Mouse (Mus musculus): Measurements from ENCODE around the gene Uhrf1bp1l. TPM values are rescaled to one million over a fixed set of nuclear protein-coding genes. Genes with fewer than 3 reads are reported as not detected.

The Uhrf1bp1l gene
- polyA plus RNA-seq, 1 experiment, result 43.0 TPM

DNA sequence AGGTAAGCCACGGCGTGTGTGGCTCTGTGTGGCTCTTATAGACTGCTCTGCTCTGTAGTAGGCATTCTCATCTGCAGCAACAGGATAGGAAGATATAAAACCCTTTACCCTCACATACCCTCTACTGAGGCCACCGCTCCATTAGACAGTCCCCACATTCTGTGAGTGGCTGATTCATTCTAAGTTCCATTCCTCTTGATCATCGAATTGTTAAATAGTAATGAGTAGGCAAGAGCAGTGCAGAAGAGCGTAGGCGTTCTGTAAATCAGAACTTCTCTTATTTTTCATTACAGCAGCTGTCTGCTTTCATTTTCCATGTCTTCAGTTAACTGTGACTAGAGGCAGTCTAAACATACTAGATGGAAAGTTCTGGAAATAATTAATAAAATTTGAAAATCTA is 31.2 kb downstream of the Uhrf1bp1l start:
- Histone ChIP-seq H3K27me3 (ENCODE audit: control insufficient read depth, insufficient read depth, low read length) (no peaks in the 10 kb centered on the region), H3K27ac (ENCODE audit: control insufficient read depth, insufficient read depth, low read depth, low read length) (no peak overlapping the region), H3K36me3 (ENCODE audit: control insufficient read depth, insufficient read depth, low read length) (no peaks in the 10 kb centered on the region; the same call in 1 of the 2 replicates), H3K4me1 (ENCODE audit: control insufficient read depth, insufficient read depth, low read length) (no peaks in the 10 kb centered on the region), H3K4me3 (ENCODE audit: control insufficient read depth, low read depth, low read length) (no peak overlapping the region)
- TF ChIP-seq CTCF (IDR thresholded peaks at IDR 0.05; ENCODE audit: control insufficient read depth, insufficient read depth, insufficient replicate concordance, low read depth, low read length) (no peak), POLR2A (IDR thresholded peaks at IDR 0.05; ENCODE audit: control insufficient read depth, low read depth, low read length) (no peak)

DNA sequence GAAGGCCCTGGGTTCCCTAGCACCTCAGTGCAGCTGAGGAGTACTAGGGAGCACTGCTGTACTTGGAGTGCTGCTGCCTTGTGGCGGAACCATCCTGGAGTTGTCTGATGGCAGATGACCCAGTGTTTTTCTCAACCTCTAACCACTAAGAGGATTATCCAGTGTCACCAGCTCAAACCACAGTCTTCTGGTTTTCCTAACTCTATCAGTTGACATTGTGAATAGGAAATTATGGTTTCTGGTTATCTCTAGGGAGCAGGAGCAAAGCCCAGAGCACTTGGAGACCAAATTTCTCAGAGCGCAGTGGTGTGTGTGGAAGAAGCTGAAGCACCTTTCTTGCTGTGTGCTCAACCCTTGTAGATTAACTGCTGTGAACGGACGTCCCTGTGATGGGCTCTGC is 47.1 kb downstream of the Uhrf1bp1l start:
- H3K36me3 ChIP-seq (ENCODE audit: control insufficient read depth, insufficient read depth, low read length), result no peaks in the 10 kb centered on the region; the same call in none of the 2 replicates
- no peak overlapping the region for H3K4me3 ChIP-seq (ENCODE audit: control insufficient read depth, low read depth, low read length)
- H3K4me1 ChIP-seq (ENCODE audit: control insufficient read depth, insufficient read depth, low read length), result no peaks in the 10 kb centered on the region
- H3K27me3 ChIP-seq (ENCODE audit: control insufficient read depth, insufficient read depth, low read length), result no peaks in the 10 kb centered on the region
- TF ChIP-seq POLR2A (IDR thresholded peaks at IDR 0.05; ENCODE audit: control insufficient read depth, low read depth, low read length) (no peak), CTCF (IDR thresholded peaks at IDR 0.05; ENCODE audit: control insufficient read depth, insufficient read depth, insufficient replicate concordance, low read depth, low read length) (no peak)
- H3K27ac ChIP-seq (ENCODE audit: control insufficient read depth, insufficient read depth, low read depth, low read length), result no peak overlapping the region

DNA sequence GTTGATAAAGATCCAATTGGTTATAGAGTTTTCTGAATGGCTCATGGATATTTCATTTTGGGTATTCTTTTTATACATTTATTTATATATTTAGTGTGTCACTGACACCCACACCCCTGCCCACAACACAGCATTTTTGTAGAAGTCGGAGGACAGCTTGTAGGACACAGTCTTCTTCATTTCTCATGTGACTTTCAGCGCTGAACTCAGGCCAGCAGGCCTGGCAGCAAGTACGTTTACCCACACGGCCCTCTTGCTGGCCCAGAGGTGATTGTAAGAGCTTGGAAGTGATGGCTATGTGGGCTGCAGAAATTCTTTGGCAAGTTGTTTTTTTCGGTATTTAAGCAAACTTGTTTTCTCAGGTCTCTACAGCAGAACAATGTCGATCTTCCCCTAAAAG is 49.3 kb downstream of the Uhrf1bp1l start:
- H3K27me3 ChIP-seq (ENCODE audit: control insufficient read depth, insufficient read depth, low read length), result no peaks in the 10 kb centered on the region
- no peak overlapping the region for H3K4me3 ChIP-seq (ENCODE audit: control insufficient read depth, low read depth, low read length)
- H3K4me1 ChIP-seq (ENCODE audit: control insufficient read depth, insufficient read depth, low read length), result no peaks in the 10 kb centered on the region
- H3K27ac ChIP-seq (ENCODE audit: control insufficient read depth, insufficient read depth, low read depth, low read length), result no peak overlapping the region
- no peaks in the 10 kb centered on the region; the same call in 1 of the 2 replicates for H3K36me3 ChIP-seq (ENCODE audit: control insufficient read depth, insufficient read depth, low read length)
- TF ChIP-seq CTCF (IDR thresholded peaks at IDR 0.05; ENCODE audit: control insufficient read depth, insufficient read depth, insufficient replicate concordance, low read depth, low read length), result no peak

DNA sequence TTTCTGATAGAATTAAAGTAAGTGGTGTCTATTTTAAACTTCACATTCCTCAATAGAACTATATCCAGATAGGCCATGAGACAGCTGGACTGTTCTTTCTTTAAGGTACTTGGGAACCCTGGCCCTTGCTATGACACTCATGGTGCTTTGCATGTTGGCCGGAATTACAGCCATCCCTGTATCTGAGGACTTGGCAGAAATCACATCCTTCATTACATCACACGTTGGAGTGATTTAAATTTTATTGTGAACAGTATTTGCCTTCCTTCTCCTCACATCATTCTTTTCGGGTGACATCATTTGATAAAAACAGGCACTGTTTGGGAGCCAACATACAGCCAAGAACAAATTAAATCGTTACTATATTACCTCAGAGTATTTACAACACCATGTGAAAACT is 74.4 kb downstream of the Uhrf1bp1l start:
- no peaks in the 10 kb centered on the region for H3K27me3 ChIP-seq (ENCODE audit: control insufficient read depth, insufficient read depth, low read length)
- no peak overlapping the region for H3K4me3 ChIP-seq (ENCODE audit: control insufficient read depth, low read depth, low read length)
- no peaks in the 10 kb centered on the region for H3K4me1 ChIP-seq (ENCODE audit: control insufficient read depth, insufficient read depth, low read length)
- TF ChIP-seq CTCF (IDR thresholded peaks at IDR 0.05; ENCODE audit: control insufficient read depth, insufficient read depth, insufficient replicate concordance, low read depth, low read length) (no peak), POLR2A (IDR thresholded peaks at IDR 0.05; ENCODE audit: control insufficient read depth, low read depth, low read length) (no peak)
- H3K27ac ChIP-seq (ENCODE audit: control insufficient read depth, insufficient read depth, low read depth, low read length), result no peak overlapping the region
- H3K36me3 ChIP-seq (ENCODE audit: control insufficient read depth, insufficient read depth, low read length), result peaks cover 3% of the 10 kb centered on the region

DNA sequence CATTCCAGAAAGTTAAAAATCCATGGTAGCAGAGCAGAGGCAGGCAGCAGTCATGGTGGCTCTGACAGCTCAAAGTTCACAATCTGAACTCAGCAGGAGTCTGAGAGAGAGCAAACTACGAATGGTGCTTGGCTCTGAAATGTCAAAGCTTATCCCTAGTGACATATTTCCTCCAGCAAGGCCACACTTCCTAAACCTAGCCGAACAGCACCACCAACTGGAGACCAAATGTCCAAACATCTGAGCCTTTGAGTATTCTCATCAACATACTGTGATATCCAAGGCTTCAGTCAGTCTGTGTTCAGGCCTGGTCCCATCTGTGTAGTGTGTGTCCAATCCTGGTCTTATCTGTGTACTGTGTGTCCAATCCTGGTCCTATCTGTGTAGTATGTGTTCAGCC is 79.1 kb downstream of the Uhrf1bp1l start:
- H3K27me3 ChIP-seq (ENCODE audit: control insufficient read depth, insufficient read depth, low read length), result no peaks in the 10 kb centered on the region
- H3K4me3 ChIP-seq (ENCODE audit: control insufficient read depth, low read depth, low read length), result no peak overlapping the region
- H3K27ac ChIP-seq (ENCODE audit: control insufficient read depth, insufficient read depth, low read depth, low read length), result no peak overlapping the region
- H3K4me1 ChIP-seq (ENCODE audit: control insufficient read depth, insufficient read depth, low read length), result no peaks in the 10 kb centered on the region
- no peaks in the 10 kb centered on the region; the same call in 1 of the 2 replicates for H3K36me3 ChIP-seq (ENCODE audit: control insufficient read depth, insufficient read depth, low read length)
- TF ChIP-seq POLR2A (IDR thresholded peaks at IDR 0.05; ENCODE audit: control insufficient read depth, low read depth, low read length) (no peak), CTCF (IDR thresholded peaks at IDR 0.05; ENCODE audit: control insufficient read depth, insufficient read depth, insufficient replicate concordance, low read depth, low read length) (no peak; the same call in 1 of the 2 replicates)

DNA sequence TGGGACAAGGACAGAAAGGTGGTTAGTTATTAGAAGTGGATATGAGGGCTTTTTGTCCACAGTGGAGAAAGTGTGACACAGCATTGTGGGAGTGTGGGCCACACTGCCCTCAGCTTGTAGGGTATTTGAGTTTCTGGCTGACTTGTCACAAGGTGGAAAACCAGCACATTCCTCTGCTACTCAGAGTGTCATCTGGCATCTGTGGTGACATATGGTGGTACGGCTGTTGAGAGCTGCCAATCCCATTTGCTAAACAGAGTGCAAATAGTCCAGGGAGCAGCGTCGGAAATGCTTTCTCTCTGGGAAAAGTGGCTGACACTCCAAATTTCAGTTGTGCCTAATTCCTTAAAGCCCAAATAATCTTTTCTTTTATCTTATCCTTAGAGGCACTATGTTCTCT is 82.1 kb downstream of the Uhrf1bp1l start:
- Histone ChIP-seq H3K4me1 (ENCODE audit: control insufficient read depth, insufficient read depth, low read length) (no peaks in the 10 kb centered on the region), H3K27ac (ENCODE audit: control insufficient read depth, insufficient read depth, low read depth, low read length) (no peak overlapping the region), H3K27me3 (ENCODE audit: control insufficient read depth, insufficient read depth, low read length) (no peaks in the 10 kb centered on the region), H3K4me3 (ENCODE audit: control insufficient read depth, low read depth, low read length) (no peak overlapping the region), H3K36me3 (ENCODE audit: control insufficient read depth, insufficient read depth, low read length) (no peaks in the 10 kb centered on the region)
- TF ChIP-seq CTCF (IDR thresholded peaks at IDR 0.05; ENCODE audit: control insufficient read depth, insufficient read depth, insufficient replicate concordance, low read depth, low read length), result no peak
- TF ChIP-seq POLR2A (IDR thresholded peaks at IDR 0.05; ENCODE audit: control insufficient read depth, low read depth, low read length), result no peak

DNA sequence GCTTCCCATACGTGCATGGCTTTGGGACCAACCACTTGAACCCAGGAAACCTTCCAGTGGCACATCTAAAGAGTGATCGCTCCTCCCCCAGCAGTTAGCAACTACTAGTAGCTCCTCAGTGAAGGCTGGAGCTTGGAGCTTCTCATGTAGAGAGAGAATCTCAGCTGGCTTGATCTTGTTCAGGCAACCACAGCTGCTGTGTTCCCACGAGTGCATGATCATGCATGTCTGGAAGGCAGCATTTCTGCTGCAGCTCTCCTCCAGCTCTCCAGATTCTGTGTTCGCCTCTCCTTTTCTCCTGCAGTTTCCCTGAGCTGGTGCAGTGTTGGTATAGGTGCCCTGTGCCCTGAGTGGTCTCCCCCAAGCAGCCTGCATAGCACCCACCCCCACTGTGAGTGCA is 87.5 kb downstream of the Uhrf1bp1l start:
- Histone ChIP-seq H3K4me3 (ENCODE audit: control insufficient read depth, low read depth, low read length) (no peak overlapping the region), H3K36me3 (ENCODE audit: control insufficient read depth, insufficient read depth, low read length) (no peaks in the 10 kb centered on the region), H3K27ac (ENCODE audit: control insufficient read depth, insufficient read depth, low read depth, low read length) (no peak overlapping the region), H3K4me1 (ENCODE audit: control insufficient read depth, insufficient read depth, low read length) (no peaks in the 10 kb centered on the region), H3K27me3 (ENCODE audit: control insufficient read depth, insufficient read depth, low read length) (no peaks in the 10 kb centered on the region)
- TF ChIP-seq POLR2A (IDR thresholded peaks at IDR 0.05; ENCODE audit: control insufficient read depth, low read depth, low read length), result no peak
- TF ChIP-seq CTCF (IDR thresholded peaks at IDR 0.05; ENCODE audit: control insufficient read depth, insufficient read depth, insufficient replicate concordance, low read depth, low read length), result no peak

DNA sequence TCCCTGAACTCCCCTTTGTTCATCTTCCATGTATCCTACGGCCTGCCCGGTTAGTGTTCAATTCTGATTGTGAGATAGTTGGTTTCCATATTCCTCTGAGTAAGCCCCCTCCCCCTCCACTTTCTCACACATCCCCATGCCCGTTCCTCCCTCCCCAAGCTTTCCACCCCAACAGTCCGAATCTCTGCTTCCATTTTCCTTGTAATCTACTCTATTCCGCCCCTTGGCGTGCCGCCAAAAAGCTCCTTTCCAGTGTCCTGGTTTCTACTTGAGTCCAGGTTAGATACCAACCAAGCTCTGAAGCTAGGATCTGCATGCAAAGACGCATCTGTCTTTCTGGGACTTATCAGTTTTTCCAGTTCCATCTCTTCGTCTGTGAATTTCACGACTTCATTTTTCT is 88.4 kb downstream of the Uhrf1bp1l start:
- Histone ChIP-seq H3K36me3 (ENCODE audit: control insufficient read depth, insufficient read depth, low read length) (no peaks in the 10 kb centered on the region), H3K27ac (ENCODE audit: control insufficient read depth, insufficient read depth, low read depth, low read length) (no peak overlapping the region), H3K4me3 (ENCODE audit: control insufficient read depth, low read depth, low read length) (no peak overlapping the region), H3K4me1 (ENCODE audit: control insufficient read depth, insufficient read depth, low read length) (no peaks in the 10 kb centered on the region), H3K27me3 (ENCODE audit: control insufficient read depth, insufficient read depth, low read length) (no peaks in the 10 kb centered on the region)
- no peak for TF ChIP-seq CTCF (IDR thresholded peaks at IDR 0.05; ENCODE audit: control insufficient read depth, insufficient read depth, insufficient replicate concordance, low read depth, low read length)
- TF ChIP-seq POLR2A (IDR thresholded peaks at IDR 0.05; ENCODE audit: control insufficient read depth, low read depth, low read length), result no peak
